Mouse (Mus musculus) limb, embryonic 12.5 days (tissue): ENCODE results near the gene Tram1l1. TPM values are rescaled to one million over a fixed set of nuclear protein-coding genes. Genes with fewer than 3 reads are reported as not detected.

Experiments used
- polyA plus RNA-seq: library from polyadenylated mRNA; unstranded; fragments of >200 nt; fragmentation: Nextera tagmentation; extraction: Ambion mirVana; gene quantifications from 2 replicates; pipeline ENCODE4 v1.2.1, GENCODE M21; 2016

Tram1l1 gene
- polyA plus RNA-seq, 1 experiment from 2014 or later, result 13.6 TPM

Other genes with a start within 250 kb of the Tram1l1 start
- not detected in 2 replicates for gene 1700006A11Rik, start 105.2 kb downstream of the Tram1l1 start, polyA plus RNA-seq